Mouse (Mus musculus): ENCODE results near the gene Prm2. TPM values are rescaled to one million over a fixed set of nuclear protein-coding genes. Genes with fewer than 3 reads are reported as not detected.

The Prm2 gene
- total RNA-seq, 2 experiments from 2014 or later, result not detected

Other genes starting within 250 kb of the Prm2 start
- gene Socs1, start 10.6 kb downstream of the Prm2 start, total RNA-seq (2021), result 1 to 10 TPM; 1.3 to 1.5 TPM
- gene Tnp2, start 7.5 kb downstream of the Prm2 start, total RNA-seq (2021), result not detected
- gene Prm3, start 5.2 kb downstream of the Prm2 start, total RNA-seq (2021), result not detected
- not detected for gene Prm1, start 9.7 kb upstream of the Prm2 start, total RNA-seq (2021)
- gene Gm11172, start 16.8 kb upstream of the Prm2 start, total RNA-seq (2021), result not detected
- gene Rmi2, start 38.9 kb upstream of the Prm2 start, total RNA-seq (2021), result under 1 TPM; 0.29 to 0.48 TPM